Mouse (Mus musculus) lung, postnatal 10 days (tissue): Measurements from ENCODE around the gene Tubgcp2.

Source experiments
- DNase-seq: peaks from one replicate; pipeline ENCODE4 v3.0.0; 2021

Gene Tubgcp2

GRCm38 (mm10) chr7:139978278-139978892, 58.1 kb downstream of the Tubgcp2 start, which contains the start of gene 6430531B16Rik:
TSS of gene 6430531B16Rik (minus strand) at chr7:139978755.
- peak; percentile 86 for DNase-seq

GRCm38 (mm10) chr7:139975471-139975870, 61.0 kb downstream of the Tubgcp2 start:
- DNase-seq, result no peak

DNA sequence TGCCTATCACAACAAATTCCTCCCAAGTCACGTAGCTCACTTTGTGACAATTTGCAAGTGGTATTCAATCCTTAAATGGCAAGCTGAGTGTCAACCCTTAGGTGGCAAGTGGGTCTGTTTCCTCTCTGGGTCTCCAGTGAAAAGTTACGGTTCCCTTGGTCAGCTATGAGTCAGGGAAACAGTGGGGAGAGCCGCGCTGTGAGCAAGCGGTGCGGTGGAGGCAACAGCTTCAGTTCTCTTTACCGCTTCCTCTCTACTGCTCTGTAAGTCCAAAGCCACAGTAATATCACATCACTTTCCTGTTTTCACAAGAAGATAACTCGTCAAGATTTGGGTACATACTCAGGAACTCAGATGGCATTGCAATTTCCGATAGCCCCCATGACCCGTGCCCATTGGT, 62.2 kb downstream of the Tubgcp2 start:
- no peak for DNase-seq

DNA sequence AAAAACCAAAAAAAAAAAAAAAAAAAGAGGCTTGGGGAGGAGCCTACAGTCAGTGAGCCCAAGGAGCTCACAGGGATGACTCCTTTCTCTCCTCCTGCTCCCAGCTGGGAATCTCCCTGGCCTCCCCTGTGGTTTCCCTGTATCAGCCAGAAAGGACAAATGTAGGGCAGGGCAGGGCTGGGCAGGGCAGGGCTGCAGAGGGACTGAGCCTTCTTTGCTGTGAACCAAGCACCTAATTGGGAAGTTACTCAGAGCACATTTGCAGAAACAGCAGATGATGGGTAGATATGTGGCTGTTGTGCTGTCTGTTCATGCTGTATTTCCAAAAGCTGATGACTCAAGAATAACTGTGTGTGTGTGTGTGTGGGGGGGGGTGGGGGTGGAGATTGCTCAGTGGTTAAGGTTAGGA, 63.5 kb downstream of the Tubgcp2 start:
- DNase-seq, result no peak

GRCm38 (mm10) chr7:139971436-139971835, 65.0 kb downstream of the Tubgcp2 start:
- no peak for DNase-seq

GRCm38 (mm10) chr7:139970979-139971378, 65.5 kb downstream of the Tubgcp2 start:
- DNase-seq, result no peak

- no peak for DNase-seq
Measured at GRCm38 (mm10) chr7:139970216-139970919, 66.1 kb downstream of the Tubgcp2 start.

DNA sequence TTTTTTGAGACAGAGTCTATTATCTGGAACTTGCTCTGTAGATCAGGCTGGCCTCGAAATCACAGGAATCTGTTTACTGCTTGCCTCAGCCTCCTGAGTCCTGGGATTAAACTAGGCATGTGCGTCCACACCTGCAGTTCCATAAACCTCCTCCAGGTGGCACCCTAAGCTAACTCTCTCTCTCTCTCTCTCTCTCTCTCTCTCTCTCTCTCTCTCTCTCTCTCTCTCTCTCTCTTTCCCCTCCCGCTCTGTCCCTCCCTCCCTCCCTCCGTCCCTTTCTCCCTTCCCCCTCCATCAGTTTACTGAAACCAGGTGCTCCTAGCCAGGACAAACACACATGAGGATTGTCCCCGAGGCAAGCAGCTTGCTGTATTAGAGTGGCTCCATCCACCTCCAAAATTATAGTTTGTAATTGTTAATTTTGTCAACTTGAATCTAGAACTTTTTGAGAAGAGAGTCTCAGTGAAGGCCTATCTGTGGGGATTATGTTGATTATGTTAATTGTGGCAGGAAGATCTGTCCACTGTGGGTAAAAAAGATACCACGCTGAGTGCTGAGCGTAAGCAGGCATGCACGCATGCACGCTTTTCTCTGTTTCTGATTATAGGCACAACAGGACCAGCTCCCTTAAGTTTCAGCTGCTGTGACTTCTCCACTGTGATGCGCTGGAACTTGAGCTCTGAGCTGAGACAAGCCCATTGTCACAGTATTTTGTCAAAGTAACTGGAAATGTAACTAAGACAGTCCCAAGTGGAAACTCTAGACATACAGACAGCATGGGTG, 66.9 kb downstream of the Tubgcp2 start:
- DNase-seq, result peak; percentile 88

DNA sequence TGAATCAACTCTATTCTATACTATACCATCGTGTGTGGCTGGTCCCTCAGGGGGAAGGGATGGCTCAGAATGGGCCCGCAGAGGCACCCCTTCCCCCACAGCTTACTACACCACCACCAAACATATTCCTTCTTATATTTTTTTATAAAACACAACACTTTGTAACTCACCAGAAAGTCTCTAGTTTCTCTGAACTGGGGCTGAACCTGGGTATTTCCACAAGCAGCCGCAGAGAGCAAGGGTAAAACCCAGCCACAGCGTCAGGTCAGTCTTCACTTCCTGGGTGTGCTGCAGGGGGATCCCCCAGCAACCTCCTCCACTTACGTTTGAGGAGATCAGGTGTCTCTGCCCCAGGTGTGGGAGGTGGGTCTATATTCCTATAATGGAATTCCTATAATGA, 68.0 kb downstream of the Tubgcp2 start:
- DNase-seq, result no peak

GRCm38 (mm10) chr7:139967175-139967574, 69.3 kb downstream of the Tubgcp2 start:
- no peak for DNase-seq

DNA sequence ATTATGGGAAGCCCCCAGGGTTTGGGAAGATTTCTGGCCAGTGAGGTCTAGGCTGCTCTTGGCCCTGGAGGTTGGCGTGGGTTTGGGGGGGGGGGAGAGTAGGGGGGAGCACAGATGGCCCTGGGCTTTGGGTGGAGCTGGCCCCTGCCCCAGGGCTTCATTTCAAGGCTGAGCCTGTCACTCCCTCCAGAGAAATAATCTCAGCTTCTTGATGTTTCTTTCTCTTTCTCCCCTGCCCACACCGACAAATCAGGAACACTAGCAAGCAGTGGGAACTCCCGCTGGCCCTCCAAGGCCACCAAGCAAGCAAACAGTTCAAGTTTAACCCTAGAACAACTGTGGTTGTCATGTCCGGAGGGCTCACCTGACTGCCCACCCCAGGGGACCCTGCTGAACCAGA, 72.7 kb downstream of the Tubgcp2 start:
- DNase-seq, result no peak

- DNase-seq, result no peak
Measured at GRCm38 (mm10) chr7:139961141-139961540, 75.3 kb downstream of the Tubgcp2 start.

- DNase-seq, result no peak
Measured at GRCm38 (mm10) chr7:139957958-139958357, 78.5 kb downstream of the Tubgcp2 start.

- no peak for DNase-seq
Measured at GRCm38 (mm10) chr7:139957437-139957836, 79.0 kb downstream of the Tubgcp2 start.

DNA sequence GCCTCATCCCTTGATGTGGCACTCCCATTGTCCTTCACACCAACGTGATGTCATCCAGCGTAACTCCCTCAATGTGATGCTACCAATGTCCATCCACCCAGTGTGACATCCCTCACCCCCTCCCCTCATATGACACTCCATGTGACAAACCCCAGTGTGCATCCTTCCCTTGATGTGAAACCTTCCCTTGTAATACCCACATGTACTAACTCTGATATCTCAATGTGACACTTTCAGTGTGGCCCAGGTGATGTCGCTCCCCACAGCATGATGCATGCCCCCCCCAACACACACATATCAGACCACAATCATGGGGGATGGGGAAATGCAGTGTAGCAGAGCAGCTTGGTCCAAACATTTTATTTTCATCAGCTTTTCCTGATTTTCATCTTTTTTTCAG, 79.8 kb downstream of the Tubgcp2 start:
- no peak for DNase-seq

DNA sequence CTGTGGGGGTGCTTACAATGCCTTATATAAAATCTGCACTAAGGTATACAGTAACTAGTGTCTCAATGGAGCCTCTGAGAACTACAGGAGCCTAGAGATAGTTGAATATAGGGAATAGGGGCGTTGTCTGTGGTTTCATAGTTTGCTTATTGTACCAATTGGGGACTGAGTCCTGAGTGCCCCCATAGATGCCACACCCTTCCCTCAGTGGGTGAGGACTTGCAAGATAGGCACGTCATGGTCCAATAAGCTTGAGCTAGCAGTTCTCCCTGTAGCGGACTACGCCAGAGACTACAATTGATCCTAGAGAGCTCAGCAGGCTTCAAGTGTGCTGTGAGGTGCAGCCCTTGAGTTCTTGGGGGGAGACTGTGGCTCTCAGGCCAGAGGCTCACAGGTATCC, 81.0 kb downstream of the Tubgcp2 start:
- DNase-seq, result no peak

GRCm38 (mm10) chr7:139951991-139952633, 84.4 kb downstream of the Tubgcp2 start:
- no peak for DNase-seq

DNA sequence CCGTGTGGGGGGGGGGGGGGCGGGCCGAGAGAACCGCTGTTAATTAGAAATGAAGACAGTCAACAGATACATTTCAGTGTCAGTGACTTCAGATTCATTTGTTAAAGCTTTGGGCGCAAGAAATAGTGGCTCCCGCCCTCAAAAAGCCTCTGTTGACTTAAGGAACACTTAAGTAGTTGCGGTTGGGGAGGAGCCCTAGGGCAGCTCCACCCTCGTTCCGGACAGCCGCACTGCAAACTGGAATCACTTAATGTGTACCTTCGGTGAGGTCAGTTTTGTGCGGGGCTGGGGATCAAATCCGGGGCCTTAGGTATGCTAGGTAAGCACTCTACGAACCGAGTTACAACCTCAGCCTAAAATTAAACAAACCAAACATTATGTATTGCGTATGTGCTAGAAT, 85.4 kb downstream of the Tubgcp2 start:
- DNase-seq, result peak; percentile 52

DNA sequence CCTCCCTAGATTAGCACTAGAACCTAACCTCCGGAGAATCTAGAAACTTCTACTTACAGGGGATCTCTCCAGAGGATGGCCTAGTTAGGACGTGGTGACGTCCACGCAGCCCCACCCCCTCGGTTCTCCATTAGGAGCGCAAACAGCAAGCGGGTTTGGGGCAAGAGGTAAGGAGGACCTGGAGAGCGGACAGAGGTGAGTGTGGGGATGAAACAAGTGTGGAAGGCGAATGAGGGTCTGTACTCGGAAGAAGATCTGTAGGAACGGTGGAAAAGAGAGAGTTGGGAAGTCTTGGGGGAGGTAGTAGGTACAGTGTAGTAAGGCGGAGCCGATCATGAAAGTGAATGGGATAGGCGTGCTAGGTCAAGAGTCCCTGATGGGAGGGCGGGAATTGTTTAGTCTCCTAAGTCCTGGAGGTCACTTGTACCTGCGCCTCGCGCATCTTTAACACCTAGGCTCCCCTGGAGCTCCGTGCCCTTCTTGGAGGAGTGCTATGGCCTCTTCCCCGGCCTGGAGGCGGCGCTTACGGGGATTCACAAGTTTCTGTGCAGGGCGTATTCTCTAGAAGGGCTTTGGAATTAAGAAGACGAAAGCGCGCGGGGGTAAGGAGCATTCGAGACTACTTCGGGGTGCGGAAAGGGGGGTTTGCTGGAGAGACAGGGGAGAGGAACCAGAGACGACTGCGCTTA, 86.0 kb downstream of the Tubgcp2 start:
- peak; percentile 56 for DNase-seq

DNA sequence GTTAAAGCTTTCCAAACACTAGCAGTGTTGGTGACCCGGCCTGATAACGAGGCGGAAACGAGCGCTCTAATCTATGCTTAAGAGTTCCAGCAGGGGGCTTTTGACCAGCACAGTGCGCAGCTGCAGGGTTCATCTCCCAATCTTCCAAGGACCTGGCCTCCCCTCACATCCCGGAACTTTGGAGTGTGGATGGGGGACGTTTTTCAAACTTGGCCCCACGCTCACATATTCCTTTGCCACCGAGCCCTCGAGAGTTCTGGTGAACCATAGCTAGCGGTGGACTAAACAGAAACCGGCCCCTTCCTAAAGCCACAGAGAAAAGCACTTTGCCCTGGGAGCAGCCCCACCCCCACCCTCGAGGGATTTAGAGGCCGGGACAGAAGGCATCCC, 86.6 kb downstream of the Tubgcp2 start:
- peak; percentile 81 for DNase-seq

GRCm38 (mm10) chr7:139946032-139946431, 90.4 kb downstream of the Tubgcp2 start:
- no peak for DNase-seq
